Mouse (Mus musculus): ENCODE data around the gene Tpo.

Gene Tpo

GRCm38 (mm10) chr12:30020447-30020846 lies 112.0 kb downstream of the Tpo start:
- DNase-seq (ENCODE audit: low spot score in 2 of 2) = no peak

DNA sequence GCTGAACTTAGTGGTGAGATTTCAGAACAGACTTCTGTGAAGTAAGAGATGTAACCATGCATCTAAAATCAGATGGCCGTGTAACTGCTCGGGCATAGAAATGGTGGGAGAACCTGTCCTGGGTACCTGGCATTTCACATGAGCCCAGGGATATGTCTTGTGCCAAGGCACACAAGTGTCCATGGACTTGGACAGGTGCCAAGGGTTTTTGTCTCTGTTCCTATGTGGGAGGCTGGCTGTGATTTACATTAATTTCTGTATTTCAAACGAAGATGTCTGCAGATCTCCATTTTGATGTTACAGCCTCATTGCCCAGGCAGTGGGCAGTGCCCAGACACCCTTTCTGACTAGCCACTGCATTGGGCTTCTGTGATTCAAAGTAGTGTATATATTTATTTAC lies 115.3 kb downstream of the Tpo start:
- no peak for DNase-seq (ENCODE audit: low spot score in 2 of 2)

- no peak for DNase-seq (ENCODE audit: low spot score in 2 of 2)
Measured at GRCm38 (mm10) chr12:30015501-30015900, 116.9 kb downstream of the Tpo start.

DNA sequence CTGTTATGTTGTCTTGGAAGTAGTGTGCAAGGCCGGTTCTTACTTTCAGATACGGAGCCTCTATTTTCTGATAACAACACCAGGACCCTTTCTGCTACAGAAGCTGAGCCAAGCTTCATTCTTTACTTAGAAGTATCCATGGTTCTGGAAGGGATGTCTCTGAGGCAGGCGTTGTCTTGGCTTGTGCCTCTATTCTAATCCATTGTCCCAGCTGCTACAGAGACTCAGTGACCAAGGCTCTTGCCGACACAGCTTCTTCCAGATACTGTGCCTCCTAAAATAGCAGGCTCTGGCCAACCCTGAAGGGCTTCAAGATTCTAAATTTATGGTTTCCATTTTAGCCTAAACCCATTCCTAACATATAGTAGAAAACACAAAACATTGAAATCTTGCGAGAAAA lies 123.7 kb downstream of the Tpo start:
- no peak for DNase-seq (ENCODE audit: low spot score in 2 of 2)

DNA sequence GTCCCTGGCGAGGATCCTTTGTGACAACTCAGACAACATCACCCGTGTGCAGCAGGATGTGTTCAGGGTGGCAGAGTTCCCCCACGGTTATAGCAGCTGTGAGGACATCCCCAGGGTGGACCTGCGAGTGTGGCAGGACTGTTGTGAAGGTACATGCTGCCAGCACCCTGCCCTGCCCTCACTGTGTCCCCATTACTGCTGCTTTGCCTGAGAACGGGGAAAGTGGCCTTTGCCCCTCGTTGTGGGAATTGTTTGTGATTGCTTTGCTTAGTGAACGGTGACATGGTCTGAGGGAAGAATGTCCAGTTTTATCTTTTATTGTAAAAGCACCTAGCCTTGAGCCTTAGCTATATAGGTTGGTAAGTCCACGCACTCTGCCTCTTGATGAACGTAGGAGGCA lies 125.8 kb downstream of the Tpo start:
- DNase-seq (ENCODE audit: low spot score in 2 of 2) = no peak

Data from heart, adult 9 months (tissue).